Mouse (Mus musculus) heart, postnatal 0 days (tissue): ENCODE measurements at regions not wholly inside any gene's neighbourhood (a gene's known extent, or its start where the extent isn't known, plus 50 kb on each side); places are given as distances from the start of the nearest gene placed in this dataset.
"Not testable (repeated sequence)": the region's sequence is repeated elsewhere in the genome, so short reads cannot be mapped to it uniquely, and the experiment has no call there.

Experiments
- ATAC-seq: fragments of 200-750 bp; cut with Nextera tagmentation; 2 replicates; pipeline ENCODE4 v1.8.0; 2017; ENCODE audit warnings: low read depth, moderate number of reproducible peaks, moderate library complexity; ENCODE audit not compliant: insufficient read depth
- DNase-seq: peaks from one replicate; pipeline ENCODE4 v3.0.0-alpha.2; 2016; ENCODE audit warnings: low spot score
- H3K27ac ChIP-seq: fragments of 300-500 bp; sonication (generic); 2 replicates; pipeline ENCODE4 v1.5.1; 2014; ENCODE audit warnings: low read depth, mild to moderate bottlenecking
- H3K27me3 ChIP-seq: fragments of 300-500 bp; sonication (generic); 2 replicates; pipeline ENCODE4 v1.6.1; 2014; ENCODE audit warnings: low read length, mixed read lengths; ENCODE audit not compliant: control insufficient read depth, insufficient read depth
- H3K36me3 ChIP-seq: fragments of 300-500 bp; sonication (generic); replicated peaks from 2 replicates; pipeline ENCODE4 v1.6.1; 2014; ENCODE audit warnings: low read length, mixed read lengths; ENCODE audit not compliant: control insufficient read depth, insufficient read depth
- H3K4me1 ChIP-seq: fragments of 300-500 bp; sonication (generic); 2 replicates; pipeline ENCODE4 v1.6.1; 2014; ENCODE audit warnings: antibody characterized with exemption; ENCODE audit not compliant: control insufficient read depth, insufficient read depth
- H3K4me2 ChIP-seq: fragments of 300-500 bp; sonication (generic); 2 replicates; pipeline ENCODE4 v1.6.1; 2014; ENCODE audit warnings: low read depth, mild to moderate bottlenecking, low read length, moderate library complexity
- H3K4me3 ChIP-seq: fragments of 300-500 bp; sonication (generic); 2 replicates; pipeline ENCODE4 v1.5.1; 2014; ENCODE audit warnings: low read depth, low read length
- H3K9ac ChIP-seq: fragments of 300-500 bp; sonication (generic); replicated peaks from 2 replicates; pipeline ENCODE4 v1.6.1; 2014; ENCODE audit warnings: low read depth, low read length, mixed read lengths
- H3K9me3 ChIP-seq: fragments of 300-500 bp; sonication (generic); replicated peaks from 2 replicates; pipeline ENCODE4 v1.6.1; 2016; ENCODE audit warnings: low read length; ENCODE audit not compliant: control insufficient read depth
- CTCF ChIP-seq: IDR thresholded peaks from 2 replicates; pipeline ENCODE4 v1.5.1; 2016; ENCODE audit warnings: antibody characterized with exemption, control low read depth, low read depth
- EP300 ChIP-seq: IDR thresholded peaks from 2 replicates; pipeline ENCODE4 v1.6.1; 2016; ENCODE audit warnings: antibody characterized with exemption, low read depth
- WGBS: fragments of 180-500 bp; shearing (Covaris S2); extraction: QIAGEN DNeasy Blood & Tissue Kit; methylation state at CpG from one replicate; pipeline ENCODE4 v1.1.7; 2014; 5-methylcytosine and 5-hydroxymethylcytosine counted together

- TF ChIP-seq CTCF (no peak), EP300 (no peak)
- no peaks in the 10 kb centered on the region for H3K9me3 ChIP-seq
- no peak overlapping the region for H3K27ac ChIP-seq
- H3K4me3 ChIP-seq, result no peak overlapping the region
- H3K4me1 ChIP-seq, result no peaks in the 10 kb centered on the region
- H3K36me3 ChIP-seq, result no peaks in the 10 kb centered on the region
- H3K9ac ChIP-seq, result no peak overlapping the region
- H3K27me3 ChIP-seq, result no peaks in the 10 kb centered on the region
- H3K4me2 ChIP-seq, result no peak overlapping the region
- no peak for DNase-seq
- ATAC-seq, result no peak
- 72% methylated on average over 9 of the region's 9 CpGs for WGBS
Measured at GRCm38 (mm10) chr16:86461073-86461472, 559.4 kb upstream of the Adamts5 start.

- no peak for TF ChIP-seq CTCF
- TF ChIP-seq EP300, result no peak
- H3K4me3 ChIP-seq, result no peak overlapping the region
- no peaks in the 10 kb centered on the region for H3K9me3 ChIP-seq
- ATAC-seq (no peak), DNase-seq (no peak)
- H3K36me3 ChIP-seq, result no peaks in the 10 kb centered on the region
- H3K4me1 ChIP-seq, result no peaks in the 10 kb centered on the region
- H3K4me2 ChIP-seq, result no peak overlapping the region
- H3K27ac ChIP-seq, result no peak overlapping the region
- WGBS, result 67% methylated on average over 3 of the region's 3 CpGs
- H3K9ac ChIP-seq, result no peak overlapping the region
- no peaks in the 10 kb centered on the region for H3K27me3 ChIP-seq
Measured at GRCm38 (mm10) chr16:86456649-86457048, 555.0 kb upstream of the Adamts5 start.

- ATAC-seq, result no peak
- no peak overlapping the region for H3K9ac ChIP-seq
- DNase-seq, result peak; percentile 47
- WGBS, result 43% methylated on average over 3 of the region's 3 CpGs
- no peaks in the 10 kb centered on the region for H3K27me3 ChIP-seq
- H3K9me3 ChIP-seq, result no peaks in the 10 kb centered on the region
- H3K4me2 ChIP-seq, result no peak overlapping the region
- no peaks in the 10 kb centered on the region for H3K4me1 ChIP-seq
- TF ChIP-seq CTCF (no peak), EP300 (peak; percentile 79)
- H3K36me3 ChIP-seq, result no peaks in the 10 kb centered on the region
- no peak overlapping the region for H3K4me3 ChIP-seq
- peak overlapping the region; percentile 72 for H3K27ac ChIP-seq
Measured at GRCm38 (mm10) chr16:86454810-86455209, 553.2 kb upstream of the Adamts5 start.

- H3K4me1 ChIP-seq, result no peaks in the 10 kb centered on the region
- H3K36me3 ChIP-seq, result no peaks in the 10 kb centered on the region
- H3K4me2 ChIP-seq, result no peak overlapping the region
- H3K4me3 ChIP-seq, result no peak overlapping the region
- no peak for ATAC-seq
- H3K9ac ChIP-seq, result no peak overlapping the region
- peak; percentile 16 for DNase-seq
- TF ChIP-seq CTCF, result no peak
- no peak for TF ChIP-seq EP300
- H3K9me3 ChIP-seq, result no peaks in the 10 kb centered on the region
- no peaks in the 10 kb centered on the region for H3K27me3 ChIP-seq
- peak overlapping the region; percentile 12; the same call in 1 of the 2 replicates for H3K27ac ChIP-seq
Measured at GRCm38 (mm10) chr16:86454031-86454430, 552.4 kb upstream of the Adamts5 start.

- 25% methylated on average over 1 of the region's 1 CpGs for WGBS
- Histone ChIP-seq H3K9ac (no peak overlapping the region), H3K27me3 (no peaks in the 10 kb centered on the region), H3K4me2 (no peak overlapping the region), H3K27ac (no peak overlapping the region), H3K9me3 (no peaks in the 10 kb centered on the region), H3K36me3 (no peaks in the 10 kb centered on the region), H3K4me1 (no peaks in the 10 kb centered on the region), H3K4me3 (no peak overlapping the region)
- ATAC-seq, result no peak
- TF ChIP-seq EP300 (no peak), CTCF (no peak)
- DNase-seq, result no peak
Measured at GRCm38 (mm10) chr16:86448478-86449160, 547.0 kb upstream of the Adamts5 start.

- not testable (repeated sequence) for H3K9me3 ChIP-seq, ATAC-seq, H3K4me2 ChIP-seq, H3K27ac ChIP-seq, H3K27me3 ChIP-seq, H3K4me3 ChIP-seq, H3K36me3 ChIP-seq, H3K4me1 ChIP-seq, H3K9ac ChIP-seq
- peak; percentile 61 for DNase-seq
- WGBS, result 8% methylated on average over 5 of the region's 5 CpGs
- TF ChIP-seq CTCF, result peak; percentile 73
Measured at GRCm38 (mm10) chr16:86419458-86419857, 517.8 kb upstream of the Adamts5 start.
